Mouse (Mus musculus) liver, adult 2 months (tissue): ENCODE data around the gene C530008M17Rik.

Source experiments
- CTCF ChIP-seq: fragments of 200-500 bp; IDR thresholded peaks from 2 replicates; pipeline ENCODE4 v1.5.1; 2011; ENCODE audit warnings: low read depth, low read length, control low read depth
- POLR2A ChIP-seq: fragments of 200-500 bp; IDR thresholded peaks from 2 replicates; pipeline ENCODE4 v1.6.1; 2011; ENCODE audit warnings: low read length, control low read depth; ENCODE audit not compliant: insufficient read depth; ENCODE audit errors: extremely low read depth

DNA sequence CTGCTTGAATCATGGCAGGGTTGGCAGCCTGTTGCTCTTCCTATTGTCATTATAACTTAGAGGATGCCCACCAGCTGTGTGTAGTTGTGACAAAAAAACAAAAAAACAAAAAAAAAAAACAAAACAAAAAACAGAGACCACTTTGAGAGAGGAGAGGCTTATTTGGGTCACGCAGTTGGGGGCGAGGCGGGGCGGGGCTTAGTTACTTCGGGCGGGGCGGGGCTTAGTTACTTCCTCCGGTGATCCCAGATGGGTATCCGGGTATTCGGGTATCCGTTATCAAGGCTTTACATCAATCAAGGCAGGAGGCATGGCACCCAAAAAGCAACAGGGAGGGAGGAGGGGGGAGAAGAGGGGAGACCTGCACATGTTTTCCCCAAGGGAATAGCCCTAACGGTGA is 46.3 kb downstream of the C530008M17Rik start:
- TF ChIP-seq POLR2A = no peak
- no peak for TF ChIP-seq CTCF
